Mouse (Mus musculus) embryo, embryonic 9.5 days (tissue): ENCODE results near the gene Larp1.
"Not testable (repeated sequence)": the region's sequence is repeated elsewhere in the genome, so short reads cannot be mapped to it uniquely, and the experiment has no call there.

Experiments
- DNase-seq: peaks from one replicate; pipeline ENCODE4 v3.0.0-alpha.2; 2017; ENCODE audit errors: extremely low spot score

Gene Larp1

GRCm38 (mm10) chr11:58028981-58029380, 20.1 kb downstream of the Larp1 start:
- no peak for DNase-seq

GRCm38 (mm10) chr11:58029869-58030268, 21.0 kb downstream of the Larp1 start:
- DNase-seq: no peak

GRCm38 (mm10) chr11:58031176-58031575, 22.3 kb downstream of the Larp1 start:
- DNase-seq: no peak

- DNase-seq: no peak
These were observed 24.8 kb downstream of the Larp1 start for GRCm38 (mm10) chr11:58033635-58034034.

GRCm38 (mm10) chr11:58039027-58039426, 30.2 kb downstream of the Larp1 start:
- no peak for DNase-seq

GRCm38 (mm10) chr11:58042861-58043431, 34.1 kb downstream of the Larp1 start:
- DNase-seq: no peak

GRCm38 (mm10) chr11:58046438-58046837, 37.6 kb downstream of the Larp1 start:
- DNase-seq: no peak

- peak; percentile 38 for DNase-seq
These were observed 48.6 kb downstream of the Larp1 start for GRCm38 (mm10) chr11:58057455-58057854.

GRCm38 (mm10) chr11:58059752-58060151, 50.9 kb downstream of the Larp1 start:
- not testable (repeated sequence) for DNase-seq

GRCm38 (mm10) chr11:58061218-58061617, 52.4 kb downstream of the Larp1 start:
- DNase-seq: not testable (repeated sequence)

GRCm38 (mm10) chr11:58062586-58062985, 53.7 kb downstream of the Larp1 start:
- no peak for DNase-seq

GRCm38 (mm10) chr11:58065025-58065424, 56.2 kb downstream of the Larp1 start:
- no peak for DNase-seq

- no peak for DNase-seq
These were observed 64.1 kb downstream of the Larp1 start for GRCm38 (mm10) chr11:58072978-58073377.

GRCm38 (mm10) chr11:58077270-58077669, 68.4 kb downstream of the Larp1 start:
- no peak for DNase-seq

GRCm38 (mm10) chr11:58081716-58082115, 72.9 kb downstream of the Larp1 start:
- DNase-seq: no peak

- DNase-seq: no peak
These were observed 83.7 kb downstream of the Larp1 start for GRCm38 (mm10) chr11:58092541-58092940.

- peak; percentile 47 for DNase-seq
These were observed 84.2 kb downstream of the Larp1 start, which contains the start of gene Gm12248 for GRCm38 (mm10) chr11:58093021-58093528. Gm12248 (minus strand) TSS chr11:58093134.

GRCm38 (mm10) chr11:58094766-58095165, 85.9 kb downstream of the Larp1 start:
- no peak for DNase-seq

- no peak for DNase-seq
These were observed 86.7 kb downstream of the Larp1 start for GRCm38 (mm10) chr11:58095561-58095960.

- DNase-seq: no peak
These were observed 87.3 kb downstream of the Larp1 start for GRCm38 (mm10) chr11:58096160-58096559.

GRCm38 (mm10) chr11:58096821-58097620, 88.2 kb downstream of the Larp1 start:
- no peak for DNase-seq

- no peak for DNase-seq
These were observed 88.9 kb downstream of the Larp1 start for GRCm38 (mm10) chr11:58097621-58098365.
